Mouse (Mus musculus): ENCODE data around the gene Hemgn.

Gene Hemgn

DNA sequence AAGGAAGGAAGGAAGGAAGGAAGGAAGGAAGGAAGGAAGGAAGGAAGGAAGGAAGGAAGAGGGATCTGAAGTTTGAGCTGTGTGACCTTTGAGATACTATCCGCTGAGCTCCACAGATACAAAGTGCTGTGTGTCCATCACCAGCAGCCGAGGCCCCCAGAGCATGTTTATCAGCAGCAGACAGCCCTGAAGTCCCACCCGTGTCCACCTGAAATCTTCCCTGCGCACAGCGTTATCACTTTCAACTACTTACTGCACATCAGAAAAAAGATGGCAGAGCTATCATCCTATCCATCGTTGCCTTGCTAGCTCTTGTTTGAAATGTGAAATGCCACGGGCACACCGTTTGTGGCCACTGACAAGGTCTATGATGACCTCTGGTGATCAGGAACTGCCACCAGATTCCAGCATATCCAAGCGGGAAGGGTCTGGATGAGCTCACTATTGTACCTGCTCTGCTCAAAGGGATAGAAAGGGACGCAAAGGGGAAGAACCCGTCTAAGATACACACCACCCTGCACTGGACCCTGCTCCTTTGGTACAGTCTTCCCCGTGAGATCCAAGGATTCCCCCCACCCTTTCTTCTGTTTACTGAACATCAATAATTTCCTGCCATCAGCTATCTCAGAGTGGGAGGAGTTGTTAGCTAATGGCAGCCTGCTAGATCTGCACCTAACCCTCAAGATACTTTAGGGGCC is 19.2 kb upstream of the Hemgn start:
- POLR2A ChIA-PET, result interaction anchor here (0.5 to 1.7 kb wide), 13 partner anchors 12 to 401 kb away, joined by 3 to 5 read pairs (median 3); partner anchors contain the start of genes Trmo (in 2 of the 4) and Anp32b (in 1 of the 4)
- CTCF ChIA-PET, result interaction anchor here (0.6 to 1.7 kb wide), 7 partner anchors 12 to 112 kb away, joined by 3 to 5 read pairs (median 3); partner anchors contain the start of gene Anp32b (in 1 of the 4)

DNA sequence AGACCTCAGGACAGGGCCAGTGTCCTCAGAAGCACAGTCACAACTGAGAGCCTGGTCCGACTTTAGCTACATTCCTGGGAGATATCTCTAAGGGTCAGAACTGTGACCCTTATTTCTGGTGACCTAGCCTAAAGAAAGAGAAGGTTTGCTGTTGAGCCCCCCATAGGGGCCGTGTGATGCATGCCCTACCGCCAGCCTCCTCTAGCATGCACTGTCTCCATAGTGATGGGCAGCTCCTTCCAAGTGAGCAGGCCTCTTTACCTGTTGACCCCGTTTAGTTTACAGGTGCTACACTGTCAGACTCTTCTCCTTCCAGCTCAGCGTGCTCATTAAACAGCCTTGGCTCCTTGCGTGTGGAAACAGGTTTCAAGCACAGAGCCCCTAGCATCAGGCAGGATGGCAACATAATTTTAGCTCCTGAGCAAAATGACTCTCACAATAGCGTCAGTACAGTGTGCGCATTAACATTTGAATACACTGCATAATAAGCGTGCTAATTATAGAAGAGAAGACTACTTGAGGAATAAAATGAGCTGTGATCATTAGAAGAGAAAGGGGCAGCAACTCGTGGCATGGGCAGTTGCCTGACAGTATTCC is 15.7 kb upstream of the Hemgn start:
- POLR2A ChIA-PET, result interaction anchor here in 3 of 4 experiments (0.7 to 1.7 kb wide), 9 partner anchors 8 to 39 kb away, joined by 3 to 6 read pairs (median 5); partner anchors contain the start of genes Anp32b (in 2 of the 3) and Trmo (in 1 of the 3)

DNA sequence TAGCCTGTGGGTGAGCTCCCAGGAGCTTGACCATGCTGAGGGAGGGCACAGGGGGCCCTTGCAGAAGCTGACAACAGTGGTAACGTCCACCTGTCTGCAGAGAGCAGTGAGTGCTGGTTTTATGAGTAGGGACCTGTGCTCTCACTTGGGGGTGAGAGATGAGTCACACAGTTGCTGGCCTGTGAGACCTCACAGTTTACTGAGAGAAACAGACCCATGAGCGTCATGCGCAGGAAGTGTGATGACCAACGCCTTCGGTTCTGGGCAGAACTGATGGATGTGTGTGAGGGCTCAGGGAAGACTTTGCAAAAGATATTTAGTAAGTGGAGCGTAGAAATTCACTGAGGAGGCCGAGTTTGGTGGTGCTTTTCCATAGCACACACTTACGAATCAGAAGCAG is 9.3 kb upstream of the Hemgn start:
- ChIA-PET CTCF (interaction anchor here in 2 of 4 experiments (0.5 to 1.3 kb wide), 3 partner anchors 11 to 125 kb away, joined by 3 to 5 read pairs (median 3); no protein-coding TSS in a partner anchor), POLR2A (interaction anchor here in 2 of 4 experiments (0.6 to 3.3 kb wide), 3 partner anchors 9 to 33 kb away, joined by 3 to 8 read pairs (median 3); partner anchors contain the start of gene Trmo (in 1 of the 2))

More for the DNA sequence above, 15.7 kb upstream of the Hemgn start:
- CTCF ChIA-PET, result interaction anchor here in 1 of 4 experiments (0.5 to 0.6 kb wide), 2 partner anchors 38 to 399 kb away, joined by 3 to 5 read pairs; no protein-coding TSS in a partner anchor

DNA sequence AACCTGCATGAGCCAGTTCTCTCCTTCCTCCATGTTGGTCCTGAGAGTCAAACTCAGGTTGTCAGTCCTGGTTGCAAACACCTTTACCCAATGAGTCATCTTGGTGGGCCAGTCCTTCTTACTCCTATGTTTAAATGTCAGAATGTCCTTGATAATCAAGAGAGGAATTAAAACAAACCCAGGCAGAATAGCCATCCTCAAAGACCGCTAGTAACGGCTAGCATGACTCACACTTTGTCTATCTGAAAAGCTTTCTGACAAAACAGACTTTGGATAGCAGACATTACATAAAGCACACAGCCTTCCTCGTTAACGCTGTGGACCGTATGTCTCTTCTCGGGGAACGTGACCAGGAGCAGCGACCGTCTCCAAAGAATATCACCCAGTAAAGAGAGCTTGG is 5.5 kb upstream of the Hemgn start:
- ChIA-PET POLR2A (interaction anchor here in 2 of 4 experiments (0.7 to 1.0 kb wide), 3 partner anchors 28 to 36 kb away, joined by 3 read pairs; partner anchors contain the start of gene Anp32b (in 1 of the 2)), CTCF (interaction anchor here in 1 of 4 experiments (0.6 kb wide), 1 partner anchor 28 kb away, joined by 3 read pairs; no protein-coding TSS in a partner anchor)

DNA sequence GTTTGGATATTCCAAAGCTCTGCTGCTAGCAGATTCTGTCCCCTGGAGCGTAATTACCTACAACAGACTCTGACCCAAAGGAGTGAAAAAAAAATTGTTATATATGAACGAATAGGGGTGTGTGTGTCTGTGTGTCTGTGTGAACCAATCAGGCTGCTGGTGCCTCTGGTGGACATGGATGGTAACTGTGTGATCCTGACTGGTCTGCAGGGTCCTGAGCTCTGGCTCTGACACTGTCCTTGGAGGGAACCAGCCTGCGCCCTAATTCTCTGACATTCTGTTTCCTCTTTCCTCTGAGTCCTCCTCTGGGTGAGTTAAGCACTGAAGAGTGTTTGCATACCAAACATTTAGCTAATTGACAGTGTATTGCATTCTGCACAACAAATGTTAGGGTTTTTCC is 4.2 kb upstream of the Hemgn start:
- POLR2A ChIA-PET, result interaction anchor here in 3 of 4 experiments (0.6 to 2.3 kb wide), 14 partner anchors 12 to 250 kb away, joined by 3 to 14 read pairs (median 4); partner anchors contain the start of genes Anp32b (in 2 of the 3) and Trmo (in 2 of the 3)
- CTCF ChIA-PET, result interaction anchor here (0.6 to 1.6 kb wide), 11 partner anchors 8 to 537 kb away, joined by 3 to 7 read pairs (median 3); no protein-coding TSS in a partner anchor

DNA sequence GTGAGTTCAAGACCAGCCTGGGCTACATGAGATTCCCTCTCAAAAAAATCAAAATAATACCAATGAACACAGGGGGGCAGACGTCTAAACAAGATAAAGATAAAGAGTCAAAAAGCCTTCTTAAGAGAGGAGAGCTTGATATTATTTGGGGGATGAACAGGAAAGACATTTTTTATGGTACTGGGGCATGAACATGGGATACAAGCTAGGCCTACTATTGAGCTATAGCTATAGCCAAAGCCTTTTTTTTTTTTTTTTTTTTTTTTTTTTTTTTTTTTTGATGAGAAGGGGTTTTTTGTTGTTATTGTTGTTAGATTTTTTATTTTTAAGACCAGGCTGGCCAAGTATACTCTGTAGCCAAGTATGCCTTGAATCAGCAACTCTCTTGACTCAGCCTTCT is 1.2 kb downstream of the Hemgn start:
- CTCF ChIA-PET, result interaction anchor here (0.6 to 1.2 kb wide), 8 partner anchors 11 to 1105 kb away, joined by 3 to 13 read pairs (median 6); no protein-coding TSS in a partner anchor
- POLR2A ChIA-PET, result interaction anchor here in 2 of 4 experiments (0.6 to 1.2 kb wide), 6 partner anchors 10 to 1797 kb away, joined by 3 to 12 read pairs (median 4); partner anchors contain the start of gene Trmo (in 1 of the 2)

DNA sequence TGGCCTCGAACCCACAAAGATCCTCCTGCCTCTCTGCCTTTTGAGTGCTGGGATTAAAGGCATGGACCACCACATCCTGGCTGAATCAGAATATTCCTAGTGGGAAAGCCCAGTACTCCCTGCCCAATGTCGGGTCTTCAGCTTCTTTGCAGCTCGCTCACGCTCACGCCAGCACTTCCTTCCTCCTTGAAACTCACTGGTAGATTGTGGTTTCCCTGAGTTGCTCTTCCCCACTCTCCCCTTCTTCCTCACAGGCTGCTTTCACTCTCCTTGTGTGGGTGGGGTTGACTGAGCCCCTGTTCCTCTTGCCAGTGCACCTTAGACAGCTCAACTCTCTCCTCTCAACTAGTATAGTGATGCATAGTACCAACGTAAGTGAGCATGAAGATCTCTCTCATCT is 1.8 kb downstream of the Hemgn start:
- CTCF ChIA-PET, result interaction anchor here (0.6 to 1.2 kb wide), 6 partner anchors 12 to 1104 kb away, joined by 5 to 13 read pairs (median 6); no protein-coding TSS in a partner anchor

DNA sequence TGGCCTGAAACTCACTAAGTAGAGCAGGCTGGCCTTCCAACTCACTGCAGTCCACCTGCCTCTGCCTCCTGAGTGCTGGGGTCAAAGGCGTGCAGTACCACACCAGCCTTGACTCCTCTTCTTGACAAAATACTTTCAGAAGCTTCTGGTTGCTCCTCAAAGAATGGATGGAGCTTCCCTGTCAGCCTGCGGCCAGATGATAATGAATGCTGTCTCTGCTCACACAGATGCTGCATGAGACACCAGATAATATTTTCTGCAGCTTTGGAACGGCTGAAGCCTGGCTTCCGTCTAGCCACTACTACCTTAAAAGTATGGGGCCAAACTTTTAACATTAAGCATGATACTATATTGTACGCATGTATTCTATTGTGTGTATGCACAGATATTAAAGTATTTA is 2.6 kb downstream of the Hemgn start:
- POLR2A ChIA-PET, result no interaction called here
- CTCF ChIA-PET, result no interaction called here

More for the DNA sequence above, 1.8 kb downstream of the Hemgn start:
- POLR2A ChIA-PET, result interaction anchor here in 2 of 4 experiments (0.6 to 1.2 kb wide), 4 partner anchors 22 to 43 kb away, joined by 3 to 5 read pairs (median 4); partner anchors contain the start of gene Trmo (in 1 of the 2)

DNA sequence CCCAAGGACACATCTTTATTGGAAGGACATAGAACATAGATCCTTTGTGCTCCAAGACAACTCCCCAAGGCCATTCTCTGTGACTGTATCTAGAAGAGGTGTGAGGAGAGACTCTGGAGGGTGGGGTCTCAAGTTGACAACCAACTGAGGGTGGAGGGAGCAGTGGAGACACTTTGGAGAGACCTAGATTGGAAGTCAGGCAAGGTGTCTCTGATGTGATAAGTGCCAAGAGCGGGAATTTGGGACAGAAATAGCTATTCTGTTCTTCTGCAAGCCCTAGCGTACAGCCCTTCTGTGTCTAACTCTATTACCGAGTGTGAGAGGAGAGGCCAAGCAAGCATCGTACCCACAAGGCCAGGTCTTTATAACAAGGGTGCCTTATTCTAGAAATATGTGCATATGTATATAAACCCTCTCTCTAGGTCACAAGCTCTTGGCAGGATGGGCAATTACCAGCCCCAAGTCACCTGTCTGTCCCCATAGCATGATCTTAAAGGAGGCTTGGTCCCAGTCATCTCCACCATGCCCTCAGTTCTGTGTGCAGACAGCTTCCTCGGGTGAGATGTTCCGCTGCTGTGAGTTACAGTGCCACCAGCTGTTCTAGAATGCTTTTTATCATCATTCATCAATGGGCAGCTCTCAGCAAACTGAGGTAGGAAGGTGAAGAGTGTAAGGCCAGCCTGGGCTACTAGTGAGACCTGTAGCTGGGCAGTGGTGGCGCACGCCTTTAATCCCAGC is 6.2 kb downstream of the Hemgn start:
- CTCF ChIA-PET, result interaction anchor here in 2 of 4 experiments (0.6 kb wide), 2 partner anchors 28 to 91 kb away, joined by 3 to 4 read pairs; no protein-coding TSS in a partner anchor
- POLR2A ChIA-PET, result interaction anchor here in 1 of 4 experiments (0.7 kb wide), 1 partner anchor 299 kb away, joined by 4 read pairs; no protein-coding TSS in a partner anchor

DNA sequence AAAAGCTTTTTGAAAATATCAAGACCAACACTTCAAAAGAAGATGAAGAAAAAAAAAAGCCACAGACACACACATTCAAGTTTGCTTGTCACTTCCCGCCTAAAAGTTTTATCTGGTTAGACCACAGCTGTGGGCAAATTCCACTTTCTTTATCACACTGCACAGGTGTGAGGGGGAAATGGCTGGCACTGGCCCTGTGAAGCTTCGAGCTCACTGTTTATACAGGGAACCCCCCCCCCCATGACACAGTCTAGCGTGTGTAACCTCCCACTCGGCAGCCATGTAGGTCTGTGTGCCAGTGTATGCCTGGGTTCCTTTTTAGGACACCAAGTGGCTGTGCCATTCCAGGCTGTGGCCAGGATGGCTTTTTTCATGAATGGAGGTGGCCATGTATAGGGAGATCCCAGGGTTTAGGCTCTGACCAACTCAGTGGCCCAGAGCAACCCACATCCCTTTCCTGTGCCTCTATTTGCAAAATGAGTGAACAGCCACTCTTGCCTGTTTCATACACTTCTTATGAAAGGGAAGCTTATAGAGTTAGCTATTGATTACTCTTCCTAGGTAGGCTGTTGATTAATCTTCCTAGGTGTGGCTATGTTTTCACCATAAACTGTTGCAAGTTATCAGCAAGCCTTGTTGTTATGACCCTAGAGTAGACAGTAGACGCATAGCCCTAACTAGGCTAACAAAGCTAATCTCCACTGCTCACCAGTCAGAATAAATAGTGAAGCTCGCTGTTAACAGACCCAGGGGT is 9.1 kb downstream of the Hemgn start:
- CTCF ChIA-PET, result interaction anchor here in 2 of 4 experiments (1.5 to 2.1 kb wide), 3 partner anchors 12 to 14 kb away, joined by 4 to 7 read pairs (median 7); no protein-coding TSS in a partner anchor
- POLR2A ChIA-PET, result interaction anchor here (0.7 to 2.4 kb wide), 7 partner anchors 12 to 46 kb away, joined by 3 to 11 read pairs (median 3); partner anchors contain the start of genes Anp32b (in 2 of the 4) and Trmo (in 1 of the 4)

DNA sequence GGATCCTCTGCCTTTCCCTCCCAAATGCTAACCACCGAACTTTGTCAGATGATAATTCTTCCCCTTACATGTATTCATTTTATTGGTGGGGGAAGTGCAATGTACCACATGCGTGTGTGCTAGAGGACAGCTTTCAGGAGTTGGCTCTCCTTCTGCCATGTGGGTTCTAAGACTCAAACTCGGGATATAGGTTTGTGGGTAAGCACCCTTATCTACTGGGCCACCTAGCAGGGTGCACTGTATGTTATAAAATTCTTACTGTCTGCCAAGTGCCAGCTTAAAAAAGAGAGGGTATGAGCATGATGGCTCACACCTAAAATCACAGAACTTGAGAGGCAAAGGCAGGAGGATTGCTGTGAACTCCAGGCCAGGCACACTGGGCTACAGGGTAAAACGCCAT is 14.5 kb downstream of the Hemgn start:
- ChIA-PET CTCF (interaction anchor here in 1 of 4 experiments (1.2 kb wide), 1 partner anchor 9 kb away, joined by 3 read pairs; no protein-coding TSS in a partner anchor), POLR2A (no interaction called here)

DNA sequence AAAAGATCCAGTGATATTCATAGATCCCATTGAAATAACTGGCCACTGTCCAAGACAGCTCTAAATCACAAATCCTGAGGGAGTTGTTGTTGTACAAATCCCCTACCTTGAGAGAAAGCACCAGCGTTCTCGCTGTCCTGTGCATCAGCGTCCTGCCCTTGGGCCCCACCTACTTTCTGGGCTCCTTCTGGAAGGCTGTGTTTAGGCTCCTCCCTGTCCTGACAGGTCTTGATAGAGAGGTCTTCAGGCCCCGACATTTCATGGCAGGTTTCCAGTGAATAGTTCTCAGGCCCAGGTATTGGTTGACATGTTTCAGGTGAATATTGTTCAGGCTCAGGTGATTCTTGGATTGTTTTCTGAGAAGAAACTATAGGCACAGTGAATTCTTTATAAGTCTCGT is 17.6 kb downstream of the Hemgn start:
- CTCF ChIA-PET, result no interaction called here
- POLR2A ChIA-PET, result interaction anchor here in 1 of 4 experiments (0.6 kb wide), 1 partner anchor 10 kb away, joined by 3 read pairs; no protein-coding TSS in a partner anchor

DNA sequence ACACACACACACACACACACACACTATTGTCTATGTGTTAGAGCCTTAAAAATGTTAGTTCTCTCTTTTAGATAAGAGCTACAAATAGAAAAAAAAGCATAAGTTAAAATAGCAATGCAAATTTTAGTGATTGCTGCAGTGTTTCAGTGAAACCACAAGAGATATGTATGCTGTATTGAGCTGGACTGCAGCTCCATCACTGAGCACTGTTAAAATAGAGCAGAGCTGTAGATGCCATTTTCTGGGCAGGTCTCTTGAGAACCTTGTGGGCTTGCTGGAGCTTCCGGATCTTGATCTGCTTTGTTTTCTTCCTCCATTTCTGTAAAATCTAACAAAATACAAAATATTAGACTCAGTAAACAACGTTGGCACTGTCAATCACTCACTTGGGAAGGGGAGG is 18.9 kb downstream of the Hemgn start:
- POLR2A ChIA-PET, result interaction anchor here in 1 of 4 experiments (1.7 kb wide), 1 partner anchor 51 kb away, joined by 3 read pairs; no protein-coding TSS in a partner anchor
- CTCF ChIA-PET, result interaction anchor here in 2 of 4 experiments (0.5 to 0.7 kb wide), 2 partner anchors 69 to 325 kb away, joined by 3 to 5 read pairs; no protein-coding TSS in a partner anchor

DNA sequence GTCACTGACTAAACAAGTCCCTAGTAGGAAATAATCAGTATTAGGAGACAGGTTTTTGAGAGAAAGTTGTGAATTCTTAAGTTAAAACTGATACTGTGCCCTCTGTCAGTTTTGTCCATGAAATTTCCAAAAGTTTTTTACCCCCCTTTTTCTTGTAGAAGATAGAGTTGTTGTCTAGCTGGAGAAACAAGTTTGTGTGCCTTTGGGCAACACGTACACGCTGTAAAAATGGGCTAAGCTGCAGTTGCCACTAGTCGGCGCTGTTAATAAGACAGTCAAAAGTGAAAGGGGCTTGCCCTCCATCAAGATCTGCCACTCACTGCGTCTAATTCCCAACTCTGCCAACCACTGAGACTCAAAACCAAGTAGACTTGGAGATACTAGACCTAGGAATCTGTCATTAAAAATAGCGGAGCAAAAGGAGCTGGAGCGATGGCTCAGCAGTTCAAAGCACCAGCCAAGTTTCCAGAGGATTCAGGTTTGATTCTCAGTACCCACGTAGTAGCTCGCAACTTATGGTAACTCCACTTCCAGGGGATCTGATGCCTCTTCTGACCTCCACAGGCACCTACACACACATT is 22.8 kb downstream of the Hemgn start:
- CTCF ChIA-PET, result interaction anchor here (0.5 to 3.9 kb wide), 48 partner anchors 8 to 1108 kb away, joined by 3 to 25 read pairs (median 4); partner anchors contain the start of genes Anp32b (in 1 of the 4), Foxe1 (in 1 of the 4), Nans (in 1 of the 4) and Xpa (in 1 of the 4)
- POLR2A ChIA-PET, result interaction anchor here (0.7 to 4.6 kb wide), 73 partner anchors 10 to 900 kb away, joined by 3 to 87 read pairs (median 5); partner anchors contain the start of genes Anp32b (in 4 of the 4), Foxe1 (in 1 of the 4), Galnt12 (in 1 of the 4) and Nans (in 1 of the 4)

DNA sequence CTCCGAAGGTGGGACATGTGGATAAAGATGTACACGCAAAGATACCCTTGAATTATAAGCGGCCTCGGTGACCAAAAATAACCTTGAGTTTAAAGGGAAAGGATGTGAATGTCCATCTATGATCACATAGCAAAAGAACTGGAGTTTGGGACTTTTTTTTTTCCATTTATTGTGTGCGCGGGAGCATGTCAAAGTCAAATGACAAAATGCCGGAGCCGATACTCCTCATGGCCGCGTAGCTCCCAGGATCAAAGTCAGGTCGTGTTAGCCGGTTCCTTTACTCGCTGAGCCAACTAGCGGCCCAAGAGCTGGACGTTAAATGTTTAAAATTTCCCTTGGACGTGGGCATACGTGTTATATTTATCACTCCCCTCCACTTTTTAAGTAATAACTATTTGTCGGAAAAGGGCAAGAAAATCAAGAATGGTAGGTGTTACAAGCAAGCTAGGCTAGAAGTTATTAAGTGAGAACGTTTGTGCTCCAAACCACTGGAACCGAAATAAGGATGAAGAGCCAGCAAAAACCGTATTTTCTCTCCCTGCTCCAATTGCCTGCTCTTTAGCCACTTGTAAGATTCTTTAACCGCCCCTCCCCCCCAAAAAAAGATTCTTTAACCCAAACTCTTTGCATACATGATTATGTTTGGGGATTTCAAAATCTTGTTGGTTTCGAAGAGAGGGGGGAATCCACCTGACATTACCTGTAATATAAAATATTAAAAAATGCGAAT is 23.5 kb downstream of the Hemgn start:
- CTCF ChIA-PET, result interaction anchor here (0.5 to 3.9 kb wide), 40 partner anchors 9 to 895 kb away, joined by 3 to 25 read pairs (median 4); partner anchors contain the start of genes Anp32b (in 1 of the 4), Foxe1 (in 1 of the 4), Nans (in 1 of the 4) and Xpa (in 1 of the 4)
- POLR2A ChIA-PET, result interaction anchor here (0.6 to 4.6 kb wide), 81 partner anchors 10 to 1634 kb away, joined by 3 to 87 read pairs (median 5); partner anchors contain the start of genes Anp32b (in 4 of the 4), Foxe1 (in 1 of the 4), Nans (in 1 of the 4) and Trim14 (in 1 of the 4)

Measured in embryonic stem cell, embryonic (primary cell).